Comparison of ENCODE assay signal across 8 mouse cellular contexts in the genomic region with DNA sequence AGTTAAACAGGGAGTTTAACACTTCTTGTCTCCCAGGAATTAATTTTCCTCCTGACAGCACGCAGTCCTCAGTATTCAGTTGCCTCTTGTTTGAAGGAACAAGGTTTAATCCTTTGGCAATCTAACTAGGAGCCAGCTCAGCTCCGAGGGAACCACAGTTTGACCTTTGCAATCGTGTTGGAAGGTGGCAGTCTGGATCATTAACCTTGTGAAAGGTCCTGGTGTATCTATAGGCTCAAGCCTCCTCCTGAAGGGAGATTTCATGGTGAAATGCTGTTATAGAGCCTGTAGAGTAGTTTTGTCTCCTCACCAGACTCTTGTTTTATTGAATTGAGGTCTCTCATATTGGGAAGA.
A peak's percentile ranks its signal among the peaks of the same experiment; 100 is the strongest.
DNase-seq lines count a peak whose midpoint lies in the region; ATAC-seq and TF ChIP-seq lines count a peak whose summit lies in the region.
"Had no signal": no experiment of that assay in that cellular context is flagged by ENCODE, and none has a peak within 500 bp of the region (broad histone marks: within the 10 kb centered on the region; RNA-seq: fewer than 3 reads in every experiment).

No protein-coding gene starts in this region.

- H3K9ac ChIP-seq in liver, adult 2 months (ENCODE audit: low read depth, low read length), result no peak overlapping the region
- no peak overlapping the region for H3K9ac ChIP-seq in liver, embryonic 12.5 days
- no peak overlapping the region for H3K9ac ChIP-seq in limb, embryonic 11.5 days (ENCODE audit: low read length)
- no peak overlapping the region for H3K9ac ChIP-seq in stomach, embryonic 15.5 days

- no peaks in the 10 kb centered on the region for H3K79me2 ChIP-seq in liver, adult 2 months (ENCODE audit: control insufficient read depth, insufficient read depth, low read length)

- H3K27me3 ChIP-seq in liver, adult 2 months (ENCODE audit: control insufficient read depth, insufficient read depth, low read length), result no peaks in the 10 kb centered on the region
- H3K27me3 ChIP-seq in liver, embryonic 12.5 days (replicated peaks), result no peaks in the 10 kb centered on the region
- no peaks in the 10 kb centered on the region for H3K27me3 ChIP-seq in hindbrain, embryonic 10.5 days (ENCODE audit: insufficient read depth, poor library complexity, severe bottlenecking)
- no peaks in the 10 kb centered on the region for H3K27me3 ChIP-seq in limb, embryonic 11.5 days (ENCODE audit: control insufficient read depth, insufficient read depth, low read length)
- no peaks in the 10 kb centered on the region for H3K27me3 ChIP-seq in stomach, embryonic 15.5 days (replicated peaks)

- no peak for ATAC-seq in liver, embryonic 12.5 days
- ATAC-seq in limb, embryonic 11.5 days (ENCODE audit: insufficient number of reproducible peaks, low FRiP score, low TSS enrichment, low read depth), result no peak
- no peak; the same call in 1 of the 2 replicates for ATAC-seq in stomach, embryonic 15.5 days (ENCODE audit: insufficient read depth, low FRiP score, low read depth)
- ATAC-seq in monocyte, adult 5-6 weeks (replicated peaks; ENCODE audit: insufficient number of reproducible peaks, low FRiP score, low TSS enrichment, poor library complexity, severe bottlenecking), result no peak

- TF ChIP-seq CTCF in liver, adult 2 months (IDR thresholded peaks at IDR 0.05; ENCODE audit: low read depth, low read length), result no peak

- no peak for TF ChIP-seq POLR2A in liver, adult 2 months (IDR thresholded peaks at IDR 0.05; ENCODE audit: extremely low read depth, insufficient read depth, low read length)

- H3K36me3 ChIP-seq in liver, adult 2 months (ENCODE audit: control insufficient read depth, insufficient read depth, low read length), result no peaks in the 10 kb centered on the region
- H3K36me3 ChIP-seq in liver, embryonic 12.5 days, result no peaks in the 10 kb centered on the region
- no peaks in the 10 kb centered on the region for H3K36me3 ChIP-seq in hindbrain, embryonic 10.5 days
- H3K36me3 ChIP-seq in limb, embryonic 11.5 days (ENCODE audit: control insufficient read depth, insufficient read depth, low read length), result no peaks in the 10 kb centered on the region
- H3K36me3 ChIP-seq in stomach, embryonic 15.5 days, result no peaks in the 10 kb centered on the region

- DNase-seq in liver, adult 2 months (ENCODE audit: extremely low read depth, low read depth, low spot score), result peak; percentile 84
- no peak for DNase-seq in hindbrain, embryonic 10.5 days (ENCODE audit: low spot score)
- peak; percentile 26 for DNase-seq in limb, embryonic 11.5 days (ENCODE audit: low spot score)
- DNase-seq in spleen, adult 12 weeks (ENCODE audit: low spot score), result no peak

- 8% methylated on average over 3 of the region's 3 CpGs for WGBS in liver, adult 2 months
- 19% methylated on average over 3 of the region's 3 CpGs for WGBS in liver, embryonic 12.5 days (ENCODE audit: insufficient replicate concordance)
- 12% methylated on average over 3 of the region's 3 CpGs for WGBS in hindbrain, embryonic 10.5 days
- WGBS in limb, embryonic 11.5 days, result 7% methylated on average over 3 of the region's 3 CpGs
- WGBS in stomach, embryonic 15.5 days, result 11% methylated on average over 3 of the region's 3 CpGs

- peaks cover 5% of the 10 kb centered on the region; the same call in 1 of the 2 replicates for H3K4me1 ChIP-seq in liver, adult 2 months (ENCODE audit: control insufficient read depth, insufficient read depth, low read length)
- H3K4me1 ChIP-seq in liver, embryonic 12.5 days, result peaks cover 23% of the 10 kb centered on the region
- H3K4me1 ChIP-seq in hindbrain, embryonic 10.5 days (replicated peaks), result peaks cover 24% of the 10 kb centered on the region
- 0 out of 2 replicates have a peak, but pooled peaks cover 2% of the 10 kb centered on the region for H3K4me1 ChIP-seq in limb, embryonic 11.5 days (ENCODE audit: control insufficient read depth, insufficient read depth, low read length)
- H3K4me1 ChIP-seq in stomach, embryonic 15.5 days, result peaks cover 19% of the 10 kb centered on the region

- H3K9me3 ChIP-seq in liver, embryonic 12.5 days (replicated peaks), result no peaks in the 10 kb centered on the region
- H3K9me3 ChIP-seq in hindbrain, embryonic 10.5 days, result no peaks in the 10 kb centered on the region
- H3K9me3 ChIP-seq in limb, embryonic 11.5 days (ENCODE audit: control insufficient read depth, low read length), result no peaks in the 10 kb centered on the region
- H3K9me3 ChIP-seq in stomach, embryonic 15.5 days, result no peaks in the 10 kb centered on the region

- H3K27ac ChIP-seq in liver, adult 2 months (replicated peaks; ENCODE audit: insufficient read depth, low read depth, low read length), result no peak overlapping the region
- H3K27ac ChIP-seq in liver, embryonic 12.5 days, result no peak overlapping the region
- H3K27ac ChIP-seq in hindbrain, embryonic 10.5 days, result peak overlapping the region; percentile 78; the same call in 1 of the 2 replicates
- H3K27ac ChIP-seq in limb, embryonic 11.5 days (replicated peaks; ENCODE audit: low read depth, low read length), result no peak overlapping the region
- H3K27ac ChIP-seq in stomach, embryonic 15.5 days, result 0 out of 2 replicates have a peak overlapping the region, but pooled peaks have one; percentile 31

- no peak overlapping the region for H3K4me2 ChIP-seq in liver, embryonic 12.5 days
- H3K4me2 ChIP-seq in limb, embryonic 11.5 days (ENCODE audit: low read depth, severe bottlenecking), result no peak overlapping the region
- no peak overlapping the region for H3K4me2 ChIP-seq in stomach, embryonic 15.5 days

- H3K4me3 ChIP-seq in liver, adult 2 months (ENCODE audit: insufficient read depth, low read depth, low read length), result no peak overlapping the region
- no peak overlapping the region for H3K4me3 ChIP-seq in liver, embryonic 12.5 days
- H3K4me3 ChIP-seq in hindbrain, embryonic 10.5 days, result no peak overlapping the region
- no peak overlapping the region for H3K4me3 ChIP-seq in limb, embryonic 11.5 days (ENCODE audit: low read depth, low read length)
- no peak overlapping the region for H3K4me3 ChIP-seq in stomach, embryonic 15.5 days (replicated peaks)
- H3K4me3 ChIP-seq: myocyte had no signal

Comparison
In these comparisons a context has a peak if more than half of its experiments do, and no peak if none do; other contexts are left out.
1. DNase-seq: peak in liver, adult 2 months (single experiment) and limb, embryonic 11.5 days (single experiment); none in hindbrain, embryonic 10.5 days (single experiment) and spleen, adult 12 weeks (single experiment).
2. H3K27ac ChIP-seq: peak in hindbrain, embryonic 10.5 days (single experiment) and stomach, embryonic 15.5 days (single experiment); none in liver, adult 2 months (single experiment), liver, embryonic 12.5 days (single experiment) and limb, embryonic 11.5 days (single experiment).